Mouse (Mus musculus): ENCODE results near the gene Alkbh8. TPM values are rescaled to one million over a fixed set of nuclear protein-coding genes. Genes with fewer than 3 reads are reported as not detected.

The Alkbh8 gene
- 12.2 and 15.3 TPM in 2 replicates for polyA plus RNA-seq (2012; rRNA removed)

DNA sequence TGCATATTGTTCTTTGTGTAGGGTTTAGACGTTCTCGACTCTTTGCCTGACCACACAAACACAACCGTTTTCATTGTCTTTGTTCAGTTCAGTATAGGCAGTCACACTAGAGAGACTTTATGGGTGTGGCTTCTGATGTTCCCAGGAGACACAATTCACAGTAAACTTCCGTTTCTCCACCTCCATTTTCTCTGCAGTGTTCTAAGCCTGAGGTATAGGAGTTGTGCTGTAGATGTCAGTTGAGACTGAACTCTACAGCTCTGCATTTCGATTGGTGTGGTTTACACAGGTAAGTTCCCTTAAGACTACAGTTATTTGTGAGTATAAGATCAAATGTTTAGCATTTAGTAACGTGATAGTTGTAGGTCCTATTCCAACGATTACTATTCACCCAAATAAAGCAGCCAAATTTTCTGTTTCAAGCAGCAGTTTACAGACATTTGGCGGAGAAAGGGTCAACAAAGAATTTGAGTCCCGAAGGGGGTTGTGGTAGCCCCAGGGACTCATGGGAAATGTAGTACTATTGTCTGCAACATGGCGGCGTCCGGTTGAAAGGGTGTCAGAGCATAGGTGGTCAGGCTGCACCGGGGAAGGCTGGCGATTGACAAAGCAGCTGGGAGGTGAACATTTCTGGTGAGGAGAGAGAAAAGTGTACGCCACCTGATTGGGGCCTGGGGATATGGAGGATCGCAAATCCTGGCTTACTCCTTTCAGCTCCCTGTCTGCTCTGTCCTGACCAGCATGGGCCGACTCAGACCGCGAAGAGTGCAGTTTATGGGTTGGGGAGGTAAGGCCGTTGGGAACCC lies at the start of gene Alkbh8:
Gene Alkbh8, plus strand, starts transcription at position 179 of the 806 bp plus-strand sequence.

DNA sequence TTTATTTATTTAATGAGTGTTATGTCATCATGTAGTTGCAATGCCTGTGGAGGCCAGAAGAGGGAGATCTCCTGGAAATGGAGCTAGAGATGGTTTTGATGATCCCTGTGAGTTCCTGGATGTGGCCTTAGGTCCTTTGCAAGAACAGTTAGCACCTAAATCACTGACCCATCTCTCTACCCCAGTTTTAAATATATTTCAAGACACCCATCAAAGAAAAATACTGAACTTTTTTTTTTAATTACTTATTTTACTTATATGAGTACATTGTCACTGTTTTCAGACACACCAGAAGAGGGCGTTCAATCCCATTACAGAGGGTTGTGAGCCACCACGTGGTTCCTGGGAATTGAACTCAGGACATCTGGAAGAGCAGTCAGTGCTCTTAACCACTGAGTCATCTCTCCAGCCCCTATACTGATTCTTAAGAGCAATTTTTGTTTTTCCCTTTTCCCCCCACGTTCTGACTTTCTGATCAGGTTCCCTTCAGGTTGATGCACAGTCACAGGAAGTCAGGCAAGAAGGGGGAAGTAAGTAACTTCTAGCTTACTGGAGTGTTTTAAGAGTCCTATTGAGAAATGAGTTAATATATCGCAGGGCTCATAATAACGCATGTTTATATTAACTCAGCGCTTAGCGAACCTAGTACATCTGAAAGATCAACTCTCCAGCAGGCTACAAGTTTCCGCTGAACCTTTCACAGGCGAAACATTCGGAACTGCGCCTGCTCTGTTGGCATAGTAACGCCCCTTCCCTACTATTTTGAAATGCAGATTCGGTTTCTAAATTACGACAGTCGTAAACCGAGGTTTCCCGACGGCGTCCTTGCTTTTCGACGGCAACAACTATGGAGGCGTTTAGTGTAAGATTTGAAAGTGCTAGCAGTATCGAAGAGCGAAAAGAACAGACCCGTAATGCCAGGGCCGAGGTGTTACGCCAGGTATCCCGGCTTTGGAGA lies 68.6 kb downstream of the Alkbh8 start, which contains the start of gene Cwf19l2:
Gene Cwf19l2, plus strand, starts transcription at position 342 of the 958 bp plus-strand sequence.

Other genes starting within 250 kb of the Alkbh8 start
- 6.7 and 9.3 TPM in 2 replicates for gene Cwf19l2, start 68.5 kb downstream of the Alkbh8 start, polyA plus RNA-seq (2012; rRNA removed)
- gene Gucy1a2, start 197.6 kb downstream of the Alkbh8 start, polyA plus RNA-seq (2012; rRNA removed) = 2.5 TPM in 2 replicates